34 mouse cellular contexts compared by ENCODE assay signal in genomic region chr10:54550665-54551064, GRCm38 (mm10).
"Had no signal": no experiment of that assay in that cellular context is flagged by ENCODE, and none has a peak within 500 bp of the region (broad histone marks: within the 10 kb centered on the region; RNA-seq: fewer than 3 reads in every experiment).

No protein-coding gene starts in this region.

- H3K27ac ChIP-seq: heart, adult 2 months; heart, embryonic 10.5 days; heart, embryonic 13.5 days; heart, embryonic 15.5 days; hindbrain, embryonic 10.5 days; hindbrain, embryonic 12.5 days; hindbrain, embryonic 13.5 days; hindbrain, embryonic 14.5 days; hindbrain, embryonic 15.5 days; hindbrain, postnatal 0 days; intestine, embryonic 15.5 days; kidney, embryonic 15.5 days; kidney, postnatal 0 days had no signal

- H3K9me3 ChIP-seq: heart, embryonic 10.5 days; heart, embryonic 12.5 days; heart, embryonic 13.5 days; heart, embryonic 15.5 days; hindbrain, embryonic 10.5 days; hindbrain, embryonic 12.5 days; hindbrain, embryonic 13.5 days; hindbrain, embryonic 15.5 days; intestine, embryonic 15.5 days; kidney, embryonic 15.5 days had no signal

- ATAC-seq: hindbrain, embryonic 16.5 days; hindbrain, postnatal 0 days; inflammation-experienced regulatory T-cells, adult 6 months; intestine, embryonic 15.5 days; intestine, postnatal 0 days had no signal

- H3K9ac ChIP-seq: heart, embryonic 12.5 days; heart, embryonic 13.5 days; heart, embryonic 15.5 days; hindbrain, embryonic 12.5 days; hindbrain, embryonic 13.5 days; hindbrain, embryonic 14.5 days; hindbrain, embryonic 15.5 days; intestine, embryonic 15.5 days; kidney, embryonic 15.5 days had no signal

- H3K4me3 ChIP-seq: heart, adult 2 months; heart, embryonic 10.5 days; heart, embryonic 12.5 days; heart, embryonic 13.5 days; heart, embryonic 15.5 days; hindbrain, embryonic 10.5 days; hindbrain, embryonic 12.5 days; hindbrain, embryonic 13.5 days; hindbrain, embryonic 15.5 days; intestine, embryonic 15.5 days; kidney, embryonic 15.5 days had no signal

- DNase-seq: heart, adult 2 months; heart, postnatal 10 days; heart, postnatal 14 days; heart, postnatal 36 days; heart, postnatal 4 days; kidney, adult 11 months; kidney, adult 18-20 months; kidney, adult 2 months; kidney, adult 8-10 months; kidney, adult 9 months; kidney, postnatal 10 days; kidney, postnatal 14 days; kidney, postnatal 25 days; kidney, postnatal 36 days; kidney, postnatal 4 days; layer of hippocampus, adult 9-11 months; layer of hippocampus, postnatal 36 days had no signal

- H3K4me2 ChIP-seq: heart, embryonic 11.5 days; heart, embryonic 12.5 days; heart, embryonic 13.5 days; heart, embryonic 15.5 days; hindbrain, embryonic 12.5 days; hindbrain, embryonic 13.5 days; hindbrain, embryonic 14.5 days; hindbrain, embryonic 15.5 days; intestine, embryonic 15.5 days; kidney, embryonic 15.5 days had no signal

- H3K4me1 ChIP-seq: heart, embryonic 10.5 days; heart, embryonic 12.5 days; heart, embryonic 13.5 days; heart, embryonic 15.5 days; hindbrain, embryonic 10.5 days; hindbrain, embryonic 12.5 days; hindbrain, embryonic 13.5 days; hindbrain, embryonic 15.5 days; intestine, embryonic 15.5 days; kidney, embryonic 15.5 days had no signal

- H3K27me3 ChIP-seq: heart, embryonic 12.5 days; heart, embryonic 13.5 days; heart, embryonic 15.5 days; hindbrain, embryonic 12.5 days; hindbrain, embryonic 13.5 days; hindbrain, embryonic 15.5 days; intestine, embryonic 15.5 days; kidney, embryonic 15.5 days had no signal

- H3K36me3 ChIP-seq: heart, embryonic 10.5 days; heart, embryonic 12.5 days; heart, embryonic 13.5 days; heart, embryonic 15.5 days; hindbrain, embryonic 10.5 days; hindbrain, embryonic 12.5 days; hindbrain, embryonic 13.5 days; hindbrain, embryonic 15.5 days; intestine, embryonic 15.5 days; kidney, embryonic 15.5 days had no signal
